Mouse (Mus musculus): Measurements from ENCODE around the gene Ncam2. TPM values are rescaled to one million over a fixed set of nuclear protein-coding genes. Genes with fewer than 3 reads are reported as not detected.

Gene Ncam2
- total RNA-seq, 2 experiments from 2014 or later: 47.1 to 49.1 TPM

- peak in 1 of 2 experiments; percentile 29 for DNase-seq (ENCODE audit: low spot score in 2 of 2)
Observed at GRCm38 (mm10) chr16:81284859-81285837, 84.7 kb downstream of the Ncam2 start.

- DNase-seq (ENCODE audit: low spot score in 2 of 2): no peak
Observed at GRCm38 (mm10) chr16:81285882-81286281, 85.4 kb downstream of the Ncam2 start.

- DNase-seq (ENCODE audit: low spot score in 2 of 2): no peak
Observed at GRCm38 (mm10) chr16:81303806-81304205, 103.3 kb downstream of the Ncam2 start.

- no peak for DNase-seq (ENCODE audit: low spot score in 2 of 2)
Observed at GRCm38 (mm10) chr16:81309215-81309614, 108.7 kb downstream of the Ncam2 start.

- DNase-seq (ENCODE audit: low spot score in 2 of 2): no peak
Observed at GRCm38 (mm10) chr16:81319037-81319436, 118.5 kb downstream of the Ncam2 start.

- peak; percentile 33 to 78 for DNase-seq (ENCODE audit: low spot score in 2 of 2)
Observed at GRCm38 (mm10) chr16:81330539-81330938, 130.0 kb downstream of the Ncam2 start.

GRCm38 (mm10) chr16:81365901-81366300 lies 165.4 kb downstream of the Ncam2 start:
- peak in 1 of 2 experiments; percentile 16 for DNase-seq (ENCODE audit: low spot score in 2 of 2)

- DNase-seq (ENCODE audit: low spot score in 2 of 2): no peak
Observed at GRCm38 (mm10) chr16:81374234-81374633, 173.7 kb downstream of the Ncam2 start.

GRCm38 (mm10) chr16:81380434-81380833 lies 179.9 kb downstream of the Ncam2 start:
- DNase-seq (ENCODE audit: low spot score in 2 of 2): no peak

GRCm38 (mm10) chr16:81388646-81389045 lies 188.1 kb downstream of the Ncam2 start:
- no peak for DNase-seq (ENCODE audit: low spot score in 2 of 2)

GRCm38 (mm10) chr16:81434559-81434958 lies 234.1 kb downstream of the Ncam2 start:
- peak in 1 of 2 experiments; percentile 7 for DNase-seq (ENCODE audit: low spot score in 2 of 2)

GRCm38 (mm10) chr16:81437091-81437867 lies 236.8 kb downstream of the Ncam2 start:
- no peak for DNase-seq (ENCODE audit: low spot score in 2 of 2)

- no peak for DNase-seq (ENCODE audit: low spot score in 2 of 2)
Observed at GRCm38 (mm10) chr16:81437868-81438249, 237.4 kb downstream of the Ncam2 start.

- no peak for DNase-seq (ENCODE audit: low spot score in 2 of 2)
Observed at GRCm38 (mm10) chr16:81450851-81451250, 250.4 kb downstream of the Ncam2 start.

GRCm38 (mm10) chr16:81452988-81453387 lies 252.5 kb downstream of the Ncam2 start:
- no peak for DNase-seq (ENCODE audit: low spot score in 2 of 2)

- no peak for DNase-seq (ENCODE audit: low spot score in 2 of 2)
Observed at GRCm38 (mm10) chr16:81454472-81454871, 254.0 kb downstream of the Ncam2 start.

GRCm38 (mm10) chr16:81462731-81463130 lies 262.2 kb downstream of the Ncam2 start:
- peak in 1 of 2 experiments; percentile 12 for DNase-seq (ENCODE audit: low spot score in 2 of 2)

GRCm38 (mm10) chr16:81472925-81473324 lies 272.4 kb downstream of the Ncam2 start:
- no peak for DNase-seq (ENCODE audit: low spot score in 2 of 2)

- no peak for DNase-seq (ENCODE audit: low spot score in 2 of 2)
Observed at GRCm38 (mm10) chr16:81481058-81481457, 280.6 kb downstream of the Ncam2 start.

GRCm38 (mm10) chr16:81496111-81496510 lies 295.6 kb downstream of the Ncam2 start:
- DNase-seq (ENCODE audit: low spot score in 2 of 2): no peak

- no peak for DNase-seq (ENCODE audit: low spot score in 2 of 2)
Observed at GRCm38 (mm10) chr16:81502578-81502977, 302.1 kb downstream of the Ncam2 start.

- no peak for DNase-seq (ENCODE audit: low spot score in 2 of 2)
Observed at GRCm38 (mm10) chr16:81536230-81536629, 335.7 kb downstream of the Ncam2 start.
